In genomic region chr5:130255017-130255720, GRCm38 (mm10) we compare ENCODE assay signal across 8 mouse cellular contexts. TPM values are rescaled to one million over a fixed set of nuclear protein-coding genes. Genes with fewer than 3 reads are reported as not detected.
A peak's percentile ranks its signal among the peaks of the same experiment; 100 is the strongest.
DNase-seq lines count a peak whose midpoint lies in the region; ATAC-seq and TF ChIP-seq lines count a peak whose summit lies in the region.

Gene Sbds (minus strand): TSS chr5:130255530.
Gene Tyw1 (plus strand): TSS chr5:130255619.

- WGBS in forebrain, embryonic 16.5 days, result under 1% methylated on average over 52 of the region's 52 CpGs
- WGBS in lung, embryonic 14.5 days, result 0% methylated on average over 52 of the region's 52 CpGs
- WGBS in olfactory bulb, adult 2 months, result under 1% methylated on average over 52 of the region's 52 CpGs
- under 1% methylated on average over 52 of the region's 52 CpGs for WGBS in thymus, adult 2 months

- peak within 1 kb of the TSS; percentile 87 for H3K27ac ChIP-seq in forebrain, embryonic 16.5 days (ENCODE audit: low read length)
- peak within 1 kb of the TSS; percentile 88 for H3K27ac ChIP-seq in layer of hippocampus, adult 2 months
- peak within 1 kb of the TSS; percentile 87 for H3K27ac ChIP-seq in lung, embryonic 14.5 days (ENCODE audit: low read depth)
- H3K27ac ChIP-seq in olfactory bulb, adult 2 months (ENCODE audit: insufficient read depth, low read depth, low read length), result peak within 1 kb of the TSS; percentile 85
- H3K27ac ChIP-seq in thymus, adult 2 months (ENCODE audit: control insufficient read depth, insufficient read depth, low read length), result peak within 1 kb of the TSS; percentile 75

- intact Hi-C loops in heart, postnatal 36 days (cut with DNase I), result loop anchor here (2.0 to 5.0 kb wide), 4 partner anchors 32 to 1238 kb away; partner anchors contain the start of gene Mrps17

- DNase-seq in G1E (ENCODE audit: low spot score), result peak; percentile 86
- DNase-seq in cerebellum, adult 18-20 months, result peak; percentile 97 to 98
- DNase-seq in heart, postnatal 36 days, result peak; percentile 95 to 96
- DNase-seq in layer of hippocampus, adult 2 months (ENCODE audit: low spot score in 2 of 2), result peak; percentile 96 to 98
- DNase-seq in lung, embryonic 14.5 days, result peak; percentile 100
- DNase-seq in thymus, adult 2 months, result peak; percentile 96

- no peaks in the 10 kb centered on the region for H3K27me3 ChIP-seq in G1E (ENCODE audit: insufficient read depth, low read length)
- H3K27me3 ChIP-seq in forebrain, embryonic 16.5 days (replicated peaks; ENCODE audit: control insufficient read depth, insufficient read depth, low read length), result no peaks in the 10 kb centered on the region
- no peaks in the 10 kb centered on the region for H3K27me3 ChIP-seq in lung, embryonic 14.5 days (ENCODE audit: insufficient read depth, low read length)
- no peaks in the 10 kb centered on the region for H3K27me3 ChIP-seq in thymus, adult 2 months (ENCODE audit: control insufficient read depth, insufficient read depth, low read length)

- H3K9ac ChIP-seq in forebrain, embryonic 16.5 days (replicated peaks; ENCODE audit: low read depth, low read length), result peak within 1 kb of the TSS; percentile 87
- H3K9ac ChIP-seq in lung, embryonic 14.5 days, result peak within 1 kb of the TSS; percentile 89

- H3K4me2 ChIP-seq in forebrain, embryonic 16.5 days (ENCODE audit: low read length), result peak within 1 kb of the TSS; percentile 73
- H3K4me2 ChIP-seq in lung, embryonic 14.5 days, result peak within 1 kb of the TSS; percentile 83

- TF ChIP-seq POLR2A in olfactory bulb, adult 2 months (IDR thresholded peaks at IDR 0.05; ENCODE audit: insufficient read depth, low read depth, low read length), result peak; percentile 71; the same call in 1 of the 2 replicates
- peak; percentile 93 for TF ChIP-seq POLR2A in thymus, adult 2 months (IDR thresholded peaks at IDR 0.05; ENCODE audit: control insufficient read depth, extremely low read depth, insufficient read depth, low read length, poor library complexity)

- H3K9me3 ChIP-seq in G1E (replicated peaks), result no peaks in the 10 kb centered on the region
- H3K9me3 ChIP-seq in forebrain, embryonic 16.5 days (ENCODE audit: control insufficient read depth, low read length), result no peaks in the 10 kb centered on the region
- H3K9me3 ChIP-seq in lung, embryonic 14.5 days (ENCODE audit: low read depth, low read length), result no peaks in the 10 kb centered on the region

- H3K4me3 ChIP-seq in G1E (ENCODE audit: low read depth, low read length), result peak within 1 kb of the TSS; percentile 88
- H3K4me3 ChIP-seq in forebrain, embryonic 16.5 days (replicated peaks; ENCODE audit: low read length), result peak within 1 kb of the TSS; percentile 85
- peak within 1 kb of the TSS; percentile 90 for H3K4me3 ChIP-seq in layer of hippocampus, adult 2 months
- peak within 1 kb of the TSS; percentile 76 for H3K4me3 ChIP-seq in lung, embryonic 14.5 days (ENCODE audit: low read depth, low read length)
- peak within 1 kb of the TSS; percentile 91 for H3K4me3 ChIP-seq in olfactory bulb, adult 2 months (ENCODE audit: insufficient read depth, low read depth, low read length)
- H3K4me3 ChIP-seq in thymus, adult 2 months (ENCODE audit: control insufficient read depth, insufficient read depth, low read length), result peak within 1 kb of the TSS; percentile 99

- H3K36me3 ChIP-seq in G1E (replicated peaks), result peaks cover 55% of the 10 kb centered on the region
- peaks cover 6% of the 10 kb centered on the region for H3K36me3 ChIP-seq in forebrain, embryonic 16.5 days (ENCODE audit: control insufficient read depth, insufficient read depth)
- peaks cover 36% of the 10 kb centered on the region for H3K36me3 ChIP-seq in lung, embryonic 14.5 days (ENCODE audit: insufficient read depth)
- peaks cover 27% of the 10 kb centered on the region for H3K36me3 ChIP-seq in thymus, adult 2 months (ENCODE audit: control insufficient read depth, insufficient read depth, low read length)

- H3K4me1 ChIP-seq in G1E (ENCODE audit: insufficient read depth, low read depth, low read length), result peaks cover 41% of the 10 kb centered on the region
- peaks cover 31% of the 10 kb centered on the region for H3K4me1 ChIP-seq in forebrain, embryonic 16.5 days (replicated peaks; ENCODE audit: control insufficient read depth, insufficient read depth, low read length)
- H3K4me1 ChIP-seq in lung, embryonic 14.5 days (ENCODE audit: insufficient read depth), result no peaks in the 10 kb centered on the region
- no peaks in the 10 kb centered on the region for H3K4me1 ChIP-seq in olfactory bulb, adult 2 months (ENCODE audit: control insufficient read depth, insufficient read depth, low read length)
- peaks cover 11% of the 10 kb centered on the region for H3K4me1 ChIP-seq in thymus, adult 2 months (replicated peaks; ENCODE audit: control insufficient read depth, insufficient read depth, low read length)

- TF ChIP-seq CTCF in G1E (IDR thresholded peaks at IDR 0.05; ENCODE audit: low read depth, low read length), result no peak
- TF ChIP-seq CTCF in layer of hippocampus, adult 2 months (conservative IDR thresholded peaks at IDR 0.05), result no peak
- TF ChIP-seq CTCF in lung, embryonic 14.5 days (IDR thresholded peaks at IDR 0.05; ENCODE audit: low read depth), result peak; percentile 30
- no peak; the same call in 1 of the 2 replicates for TF ChIP-seq CTCF in olfactory bulb, adult 2 months (IDR thresholded peaks at IDR 0.05; ENCODE audit: insufficient read depth, low read depth, low read length)
- no peak; the same call in 1 of the 2 replicates for TF ChIP-seq CTCF in thymus, adult 2 months (IDR thresholded peaks at IDR 0.05; ENCODE audit: borderline replicate concordance, control insufficient read depth, extremely low read depth, insufficient read depth, low read length, poor library complexity)

- peak; percentile 82 for ATAC-seq in G1E (ENCODE audit: extremely low read depth, insufficient number of reproducible peaks, low FRiP score, poor library complexity, severe bottlenecking)
- ATAC-seq in forebrain, embryonic 16.5 days, result peak; percentile 89
- ATAC-seq in lung, embryonic 14.5 days (ENCODE audit: insufficient read depth), result peak; percentile 89

RNA-seq across cellular contexts. Expression of gene Sbds, which starts in this region (rescaled TPM):
- total RNA-seq in G1E (2014; fragmentation: Nextera tagmentation) (112 and 123 TPM in 2 replicates), G1E (2017) (76.1 and 91.8 TPM in 2 replicates)
- 18.9 and 28.1 TPM in 2 replicates for polyA plus RNA-seq in G1E (2012)
- 60.3 TPM in 2 replicates for polyA plus RNA-seq in forebrain, embryonic 16.5 days (2015; fragmentation: Nextera tagmentation; extraction: Ambion mirVana)
- 10 to 100 TPM; 47.1 to 49.6 TPM for total RNA-seq in heart, postnatal 36 days (2021)
- total RNA-seq in layer of hippocampus, adult 2 months (2021), result 10 to 100 TPM; 76.5 to 81.9 TPM
- 50.7 and 51.4 TPM in 2 replicates for polyA plus RNA-seq in lung, embryonic 14.5 days (2014; fragmentation: Nextera tagmentation; extraction: Ambion mirVana)
- not detected in 2 replicates for polyA plus RNA-seq in olfactory bulb, adult 2 months (2012; ENCODE audit: insufficient read depth, insufficient read length, low replicate concordance, missing spikeins)
- 24.4 and 24.8 TPM in 2 replicates for polyA plus RNA-seq in thymus, adult 2 months (2012; rRNA removed)

RNA-seq across cellular contexts. Expression of gene Tyw1, which starts in this region (rescaled TPM):
- 27.2 and 29.0 TPM in 2 replicates for total RNA-seq in G1E (2014; fragmentation: Nextera tagmentation)
- total RNA-seq in G1E (2017), result 26.3 and 26.7 TPM in 2 replicates
- polyA plus RNA-seq in G1E (2012), result 6.5 and 6.7 TPM in 2 replicates
- 25.4 and 29.6 TPM in 2 replicates for polyA plus RNA-seq in forebrain, embryonic 16.5 days (2015; fragmentation: Nextera tagmentation; extraction: Ambion mirVana)
- 10 to 100 TPM in 1 of 2 experiments, 1 to 10 TPM in 1; 8.6 to 10.2 TPM for total RNA-seq in heart, postnatal 36 days (2021)
- 10 to 100 TPM; 16.2 to 17.7 TPM for total RNA-seq in layer of hippocampus, adult 2 months (2021)
- polyA plus RNA-seq in lung, embryonic 14.5 days (2014; fragmentation: Nextera tagmentation; extraction: Ambion mirVana), result 25.2 and 27.5 TPM in 2 replicates
- not detected in 2 replicates for polyA plus RNA-seq in olfactory bulb, adult 2 months (2012; ENCODE audit: insufficient read depth, insufficient read length, low replicate concordance, missing spikeins)
- 15.4 and 15.6 TPM in 2 replicates for polyA plus RNA-seq in thymus, adult 2 months (2012; rRNA removed)

Comparison
In these comparisons a context has a peak if more than half of its experiments do, and no peak if none do; other contexts are left out.
1. Peak in every context shown above with its lines: DNase-seq, ATAC-seq, H3K4me3 ChIP-seq and H3K27ac ChIP-seq.